Comparison of ENCODE assay signal across 8 mouse cellular contexts in genomic region chrX:94235601-94236000, GRCm38 (mm10). TPM values are rescaled to one million over a fixed set of nuclear protein-coding genes. Genes with fewer than 3 reads are reported as not detected.
DNase-seq lines count a peak whose midpoint lies in the region; ATAC-seq and TF ChIP-seq lines count a peak whose summit lies in the region.

No protein-coding gene starts in this region.

- H3K4me2 ChIP-seq in forebrain, embryonic 15.5 days (replicated peaks): peak overlapping the region; percentile 53
- H3K4me2 ChIP-seq in liver, embryonic 14.5 days (ENCODE audit: low read depth): peak overlapping the region; percentile 78

- 12% methylated on average over 12 of the region's 12 CpGs for WGBS in kidney, adult 2 months
- 36% methylated on average over 12 of the region's 12 CpGs for WGBS in forebrain, embryonic 15.5 days
- WGBS in liver, embryonic 14.5 days (ENCODE audit: insufficient replicate concordance): 20% methylated on average over 12 of the region's 12 CpGs

- intact Hi-C loops in gastrocnemius, postnatal 36 days (cut with DNase I): no loop called here

- H3K4me3 ChIP-seq in kidney, adult 2 months (ENCODE audit: insufficient read depth, low read depth, low read length): peak overlapping the region; percentile 88
- H3K4me3 ChIP-seq in G1E (ENCODE audit: low read depth, low read length): peak overlapping the region; percentile 80
- H3K4me3 ChIP-seq in forebrain, embryonic 15.5 days: peak overlapping the region; percentile 75
- peak overlapping the region; percentile 68 to 81 for H3K4me3 ChIP-seq in liver, embryonic 14.5 days (ENCODE audit: insufficient read depth in 1 of 2, low read depth in 2 of 2, low read length in 2 of 2)

- peak overlapping the region; percentile 69 for H3K9ac ChIP-seq in forebrain, embryonic 15.5 days (replicated peaks)
- H3K9ac ChIP-seq in liver, embryonic 14.5 days (replicated peaks): peak overlapping the region; percentile 83

- no peak for TF ChIP-seq CTCF in kidney, adult 2 months (conservative IDR thresholded peaks at IDR 0.05; ENCODE audit: insufficient read depth, insufficient read length, low read depth, low read length)
- no peak for TF ChIP-seq CTCF in G1E (IDR thresholded peaks at IDR 0.05; ENCODE audit: low read depth, low read length)
- TF ChIP-seq CTCF in liver, embryonic 14.5 days (IDR thresholded peaks at IDR 0.05; ENCODE audit: low read depth): no peak

- DNase-seq in kidney, adult 2 months: no peak
- DNase-seq in kidney, postnatal 25 days: no peak
- DNase-seq in G1E (ENCODE audit: low spot score): no peak
- no peak for DNase-seq in liver, embryonic 14.5 days (ENCODE audit: low read depth in 3 of 3, low spot score in 3 of 3)
- DNase-seq in urinary bladder, postnatal 25 days (ENCODE audit: low spot score): no peak
- DNase-seq in gastrocnemius, postnatal 36 days: no peak
- no peak for DNase-seq in spleen, adult 18-20 months

- no peaks in the 10 kb centered on the region for H3K27me3 ChIP-seq in kidney, adult 2 months (replicated peaks; ENCODE audit: control insufficient read depth, insufficient read depth, low read length)
- H3K27me3 ChIP-seq in G1E (ENCODE audit: insufficient read depth, low read length): no peaks in the 10 kb centered on the region
- H3K27me3 ChIP-seq in forebrain, embryonic 15.5 days: peaks cover 25% of the 10 kb centered on the region; the same call in 1 of the 2 replicates
- peaks cover 4% of the 10 kb centered on the region; the same call in 1 of the 2 replicates for H3K27me3 ChIP-seq in liver, embryonic 14.5 days (ENCODE audit: control insufficient read depth, insufficient read depth, low read length)

- no peak overlapping the region for H3K27ac ChIP-seq in kidney, adult 2 months (ENCODE audit: insufficient read depth, low read depth, low read length)
- H3K27ac ChIP-seq in forebrain, embryonic 15.5 days (replicated peaks): no peak overlapping the region
- H3K27ac ChIP-seq in liver, embryonic 14.5 days: no peak overlapping the region

- H3K4me1 ChIP-seq in kidney, adult 2 months (ENCODE audit: control insufficient read depth, insufficient read depth, low read length): no peaks in the 10 kb centered on the region; the same call in 1 of the 2 replicates
- H3K4me1 ChIP-seq in G1E (ENCODE audit: insufficient read depth, low read depth, low read length): peaks cover 2% of the 10 kb centered on the region; the same call in 1 of the 2 replicates
- H3K4me1 ChIP-seq in forebrain, embryonic 15.5 days: no peaks in the 10 kb centered on the region
- peaks cover 0 to 4% of the 10 kb centered on the region in 2 experiments; a peak in 2 of 4 replicates for H3K4me1 ChIP-seq in liver, embryonic 14.5 days (replicated peaks; ENCODE audit: control insufficient read depth in 2 of 2, insufficient read depth in 2 of 2, low read length in 1 of 2)

- no peak for ATAC-seq in G1E (ENCODE audit: extremely low read depth, insufficient number of reproducible peaks, low FRiP score, poor library complexity, severe bottlenecking)
- no peak for ATAC-seq in forebrain, embryonic 15.5 days (replicated peaks)
- ATAC-seq in liver, embryonic 14.5 days (ENCODE audit: insufficient read depth): no peak

- no peak for TF ChIP-seq EP300 in liver, embryonic 14.5 days (IDR thresholded peaks at IDR 0.05; ENCODE audit: low read depth)

- TF ChIP-seq POLR2A in kidney, adult 2 months (IDR thresholded peaks at IDR 0.05; ENCODE audit: low read depth, low read length): no peak

- H3K9me3 ChIP-seq in G1E (replicated peaks): no peaks in the 10 kb centered on the region
- no peaks in the 10 kb centered on the region for H3K9me3 ChIP-seq in forebrain, embryonic 15.5 days
- H3K9me3 ChIP-seq in liver, embryonic 14.5 days (ENCODE audit: control insufficient read depth, low read length): no peaks in the 10 kb centered on the region

- no peaks in the 10 kb centered on the region for H3K36me3 ChIP-seq in kidney, adult 2 months (ENCODE audit: control insufficient read depth, insufficient read depth, low read length)
- H3K36me3 ChIP-seq in G1E (replicated peaks): peaks cover 10% of the 10 kb centered on the region
- no peaks in the 10 kb centered on the region for H3K36me3 ChIP-seq in forebrain, embryonic 15.5 days
- H3K36me3 ChIP-seq in liver, embryonic 14.5 days (replicated peaks; ENCODE audit: control insufficient read depth, insufficient read depth, low read depth): no peaks in the 10 kb centered on the region

RNA-seq across cellular contexts. Expression of gene Klhl15, which starts 1.2 kb away (rescaled TPM):
- 3.8 and 6.8 TPM in 2 replicates for polyA plus RNA-seq in kidney, adult 2 months (2012; rRNA removed)
- 22.3 and 28.5 TPM in 2 replicates for total RNA-seq in G1E (2014; fragmentation: Nextera tagmentation)
- total RNA-seq in G1E (2017): 14.8 and 18.7 TPM in 2 replicates
- 54.2 and 67.0 TPM in 2 replicates for polyA plus RNA-seq in G1E (2012)
- 9.5 TPM in 2 replicates for polyA plus RNA-seq in forebrain, embryonic 15.5 days (2015; fragmentation: Nextera tagmentation; extraction: Ambion mirVana)
- 1.6 and 1.9 TPM in 2 replicates for polyA plus RNA-seq in liver, embryonic 14.5 days (2012; rRNA removed)
- polyA plus RNA-seq in liver, embryonic 14.5 days (2014; fragmentation: Nextera tagmentation; extraction: Ambion mirVana): 3.7 and 3.8 TPM in 2 replicates
- total RNA-seq in gastrocnemius, postnatal 36 days (2021): 1 to 10 TPM; 4.7 to 5.7 TPM

RNA-seq across cellular contexts. Expression of gene Eif2s3x, which starts 22.9 kb away (rescaled TPM):
- polyA plus RNA-seq in kidney, adult 2 months (2012; rRNA removed): 63.6 and 71.7 TPM in 2 replicates
- total RNA-seq in G1E (2014; fragmentation: Nextera tagmentation): 387 and 408 TPM in 2 replicates
- 239 and 275 TPM in 2 replicates for total RNA-seq in G1E (2017)
- 21.0 and 31.9 TPM in 2 replicates for polyA plus RNA-seq in G1E (2012)
- polyA plus RNA-seq in forebrain, embryonic 15.5 days (2015; fragmentation: Nextera tagmentation; extraction: Ambion mirVana): 106 and 107 TPM in 2 replicates
- polyA plus RNA-seq in liver, embryonic 14.5 days (2012; rRNA removed): 38.6 and 40.4 TPM in 2 replicates
- 38.6 and 66.1 TPM in 2 replicates for polyA plus RNA-seq in liver, embryonic 14.5 days (2014; fragmentation: Nextera tagmentation; extraction: Ambion mirVana)
- total RNA-seq in gastrocnemius, postnatal 36 days (2021): 100 to 1,000 TPM in 1 of 2 experiments, 10 to 100 TPM in 1; 78.3 to 120 TPM
